Mouse (Mus musculus) myocyte (in vitro differentiated cells): ENCODE data around the gene 4930568D16Rik. TPM values are rescaled to one million over a fixed set of nuclear protein-coding genes. Genes with fewer than 3 reads are reported as not detected.

Experiments used
- H3K27me3 ChIP-seq: one replicate; pipeline ENCODE4 v1.6.1; 2011; ENCODE audit not compliant: control insufficient read depth, insufficient read depth, insufficient read length
- H3K36me3 ChIP-seq: one replicate; pipeline ENCODE4 v1.6.1; 2011; ENCODE audit not compliant: control insufficient read depth, insufficient read depth
- H3K4me2 ChIP-seq: one replicate; pipeline ENCODE4 v1.6.1; 2011; ENCODE audit warnings: low read depth, control low read depth
- H3K4me3 ChIP-seq: one replicate; pipeline ENCODE4 v1.5.1; 2011; ENCODE audit warnings: mild to moderate bottlenecking, control low read depth, moderate library complexity
- H3K79me2 ChIP-seq: one replicate; pipeline ENCODE4 v1.6.1; 2011; ENCODE audit not compliant: control insufficient read depth, insufficient read depth
- H3ac ChIP-seq: one replicate; pipeline ENCODE4 v1.6.1; 2011; ENCODE audit not compliant: control insufficient read depth, insufficient read length
- CEBPB ChIP-seq: IDR thresholded peaks from 2 replicates; pipeline ENCODE4 v1.6.1; 2011; ENCODE audit warnings: mild to moderate bottlenecking, moderate library complexity; ENCODE audit not compliant: poor library complexity, insufficient read depth, severe bottlenecking
- E2F4 ChIP-seq: IDR thresholded peaks from one replicate; pipeline ENCODE4 v1.6.1; 2011; ENCODE audit warnings: mild to moderate bottlenecking, control low read depth, moderate library complexity; ENCODE audit not compliant: insufficient read depth
- MAX ChIP-seq: IDR thresholded peaks from one replicate; pipeline ENCODE4 v1.6.1; 2011; ENCODE audit warnings: low read depth, mild to moderate bottlenecking, control low read depth
- MYOD1 ChIP-seq, 3 experiments: IDR thresholded peaks; one replicate each; pipeline ENCODE4 v1.6.1; 2011; ENCODE audit warnings: control low read depth in 2 of 3, low read depth in 2 of 3, mild to moderate bottlenecking in 2 of 3, moderate library complexity in 1 of 3; ENCODE audit not compliant: insufficient read length in 2 of 3, control insufficient read depth in 1 of 3
- MYOG ChIP-seq, 3 experiments: IDR thresholded peaks; one replicate each; pipeline ENCODE4 v1.6.1; 2011; ENCODE audit warnings: control low read depth in 2 of 3, low read depth in 2 of 3, mild to moderate bottlenecking in 2 of 3; ENCODE audit not compliant: insufficient read length in 2 of 3, control insufficient read depth in 1 of 3, insufficient read depth in 1 of 3
- POLR2A ChIP-seq: IDR thresholded peaks from one replicate; pipeline ENCODE4 v1.6.1; 2011; ENCODE audit warnings: low read depth, mild to moderate bottlenecking, control low read depth, moderate library complexity; ENCODE audit not compliant: insufficient read length
- POLR2AphosphoS2 ChIP-seq: IDR thresholded peaks from one replicate; pipeline ENCODE4 v1.6.1; 2011; ENCODE audit warnings: low read depth, control low read depth; ENCODE audit not compliant: insufficient read length
- REST ChIP-seq: IDR thresholded peaks from one replicate; pipeline ENCODE4 v1.6.1; 2011; ENCODE audit warnings: mild to moderate bottlenecking, control low read depth, moderate library complexity; ENCODE audit not compliant: insufficient read depth, insufficient read length
- SRF ChIP-seq: IDR thresholded peaks from one replicate; pipeline ENCODE4 v1.6.1; 2011; ENCODE audit warnings: low read depth; ENCODE audit not compliant: control insufficient read depth, insufficient read length
- TCF12 ChIP-seq: IDR thresholded peaks from one replicate; pipeline ENCODE4 v1.6.1; 2011; ENCODE audit warnings: mild to moderate bottlenecking, control low read depth; ENCODE audit not compliant: poor library complexity, insufficient read depth, severe bottlenecking
- TCF3 ChIP-seq: IDR thresholded peaks from one replicate; pipeline ENCODE4 v1.6.1; 2011; ENCODE audit warnings: low read depth, control low read depth; ENCODE audit not compliant: insufficient read length
- USF1 ChIP-seq: IDR thresholded peaks from one replicate; pipeline ENCODE4 v1.6.1; 2011; ENCODE audit warnings: low read depth, mild to moderate bottlenecking, control low read depth, moderate library complexity
- polyA plus RNA-seq: library from polyadenylated mRNA; unstranded; fragments of >200 nt; fragmentation: generic; extraction: Trizol; gene quantifications from one replicate; pipeline ENCODE4 v1.2.1, GENCODE M21; 2012; ENCODE audit warnings: missing spikeins

Gene 4930568D16Rik
- polyA plus RNA-seq, 1 experiment, result not detected

GRCm38 (mm10) chr2:35406611-35407010, 39.1 kb upstream of the 4930568D16Rik start:
- Histone ChIP-seq H3K36me3 (no peaks in the 10 kb centered on the region), H3ac (no peak overlapping the region), H3K4me2 (no peak overlapping the region), H3K27me3 (no peaks in the 10 kb centered on the region), H3K4me3 (no peak overlapping the region), H3K79me2 (no peaks in the 10 kb centered on the region)
- TF ChIP-seq CEBPB (no peak), POLR2A (no peak), POLR2AphosphoS2 (no peak), TCF3 (no peak), REST (no peak), E2F4 (no peak), USF1 (no peak), TCF12 (no peak), MAX (no peak), SRF (no peak), MYOG (IDR thresholded peaks at IDR 0.05; ENCODE audit: control insufficient read depth in 1 of 3, insufficient read depth in 1 of 3, insufficient read length in 2 of 3, low read depth in 2 of 3) (no peak)

GRCm38 (mm10) chr2:35402391-35402790, 34.9 kb upstream of the 4930568D16Rik start:
- TF ChIP-seq MYOG (IDR thresholded peaks at IDR 0.05; ENCODE audit: control insufficient read depth in 1 of 3, insufficient read depth in 1 of 3, insufficient read length in 2 of 3, low read depth in 2 of 3) (no peak), POLR2A (no peak), TCF12 (no peak), REST (no peak), USF1 (no peak), SRF (no peak), MAX (no peak), MYOD1 (IDR thresholded peaks at IDR 0.05; ENCODE audit: control insufficient read depth in 1 of 3, insufficient read length in 2 of 3, low read depth in 2 of 3) (no peak), CEBPB (no peak), E2F4 (no peak), POLR2AphosphoS2 (no peak)
- Histone ChIP-seq H3K4me2 (no peak overlapping the region), H3K36me3 (no peaks in the 10 kb centered on the region)

GRCm38 (mm10) chr2:35400739-35401138, 33.2 kb upstream of the 4930568D16Rik start:
- Histone ChIP-seq H3K4me3 (no peak overlapping the region), H3K79me2 (no peaks in the 10 kb centered on the region), H3ac (no peak overlapping the region), H3K36me3 (no peaks in the 10 kb centered on the region), H3K27me3 (no peaks in the 10 kb centered on the region), H3K4me2 (no peak overlapping the region)
- TF ChIP-seq REST (no peak), MAX (no peak), USF1 (no peak), TCF3 (no peak), CEBPB (no peak), MYOD1 (IDR thresholded peaks at IDR 0.05; ENCODE audit: control insufficient read depth in 1 of 3, insufficient read length in 2 of 3, low read depth in 2 of 3) (no peak), POLR2A (no peak), E2F4 (no peak), TCF12 (no peak), POLR2AphosphoS2 (no peak), MYOG (IDR thresholded peaks at IDR 0.05; ENCODE audit: control insufficient read depth in 1 of 3, insufficient read depth in 1 of 3, insufficient read length in 2 of 3, low read depth in 2 of 3) (no peak), SRF (no peak)

More at GRCm38 (mm10) chr2:35402391-35402790, 34.9 kb upstream of the 4930568D16Rik start:
- Histone ChIP-seq H3K79me2 (no peaks in the 10 kb centered on the region), H3K4me3 (no peak overlapping the region), H3K27me3 (no peaks in the 10 kb centered on the region), H3ac (no peak overlapping the region)

GRCm38 (mm10) chr2:35398184-35398828, 30.8 kb upstream of the 4930568D16Rik start:
- TF ChIP-seq POLR2AphosphoS2 (no peak), CEBPB (no peak), REST (no peak), POLR2A (no peak), MYOD1 (IDR thresholded peaks at IDR 0.05; ENCODE audit: control insufficient read depth in 1 of 3, insufficient read length in 2 of 3, low read depth in 2 of 3) (no peak), MAX (no peak), TCF3 (no peak), TCF12 (no peak), E2F4 (no peak), SRF (no peak), MYOG (IDR thresholded peaks at IDR 0.05; ENCODE audit: control insufficient read depth in 1 of 3, insufficient read depth in 1 of 3, insufficient read length in 2 of 3, low read depth in 2 of 3) (no peak)
- Histone ChIP-seq H3K79me2 (no peaks in the 10 kb centered on the region), H3K36me3 (no peaks in the 10 kb centered on the region), H3K27me3 (no peaks in the 10 kb centered on the region), H3ac (no peak overlapping the region), H3K4me3 (no peak overlapping the region), H3K4me2 (peak overlapping the region; percentile 57)
